Mouse (Mus musculus) kidney, postnatal 0 days (tissue): ENCODE data around the gene Dtl. TPM values are rescaled to one million over a fixed set of nuclear protein-coding genes. Genes with fewer than 3 reads are reported as not detected.
A peak's percentile ranks its signal among the peaks of the same experiment; 100 is the strongest.

Source experiments
- ATAC-seq: fragments of 200-750 bp; cut with Nextera tagmentation; replicated peaks from 2 replicates; pipeline ENCODE4 v1.8.0; 2017; ENCODE audit warnings: low read depth, moderate number of reproducible peaks, moderate TSS enrichment, moderate library complexity; ENCODE audit not compliant: low FRiP score
- DNase-seq: peaks from one replicate; pipeline ENCODE4 v3.0.0-alpha.2; 2016; ENCODE audit warnings: low spot score
- H3K27ac ChIP-seq: fragments of 300-500 bp; sonication (generic); 2 replicates; pipeline ENCODE4 v1.5.1; 2014; ENCODE audit warnings: mild to moderate bottlenecking
- H3K27me3 ChIP-seq: fragments of 300-500 bp; sonication (generic); 2 replicates; pipeline ENCODE4 v1.6.1; 2014; ENCODE audit warnings: low read length, mixed read lengths; ENCODE audit not compliant: insufficient read depth
- H3K36me3 ChIP-seq: fragments of 300-500 bp; sonication (generic); 2 replicates; pipeline ENCODE4 v1.6.1; 2014; ENCODE audit warnings: low read length, mixed read lengths; ENCODE audit not compliant: insufficient read depth
- H3K4me1 ChIP-seq: fragments of 300-500 bp; sonication (generic); replicated peaks from 2 replicates; pipeline ENCODE4 v1.6.1; 2014; ENCODE audit warnings: antibody characterized with exemption, low read length, mixed read lengths; ENCODE audit not compliant: insufficient read depth
- H3K4me2 ChIP-seq: fragments of 300-500 bp; sonication (generic); 2 replicates; pipeline ENCODE4 v1.6.1; 2014; ENCODE audit warnings: mild to moderate bottlenecking, low read length, moderate library complexity, mixed read lengths
- H3K4me3 ChIP-seq: fragments of 300-500 bp; sonication (generic); replicated peaks from 2 replicates; pipeline ENCODE4 v1.5.1; 2014; ENCODE audit warnings: low read depth, low read length
- H3K9ac ChIP-seq: fragments of 300-500 bp; sonication (generic); 2 replicates; pipeline ENCODE4 v1.6.1; 2014; ENCODE audit warnings: low read depth, low read length
- H3K9me3 ChIP-seq: fragments of 300-500 bp; sonication (generic); replicated peaks from 2 replicates; pipeline ENCODE4 v1.6.1; 2016; ENCODE audit warnings: low read length, inconsistent platforms, mixed read lengths
- CTCF ChIP-seq: IDR thresholded peaks from 2 replicates; pipeline ENCODE4 v1.5.1; 2016; ENCODE audit warnings: antibody characterized with exemption, low read depth, mild to moderate bottlenecking, moderate library complexity
- WGBS: fragments of 180-500 bp; shearing (Covaris S2); extraction: QIAGEN DNeasy Blood & Tissue Kit; methylation state at CpG from one replicate; pipeline ENCODE4 v1.1.7; 2014; 5-methylcytosine and 5-hydroxymethylcytosine counted together
- polyA plus RNA-seq: library from polyadenylated mRNA; unstranded; fragments of >200 nt; fragmentation: Nextera tagmentation; extraction: Ambion mirVana; gene quantifications from 2 replicates; pipeline ENCODE4 v1.2.1, GENCODE M21; 2015

Gene Dtl
- polyA plus RNA-seq, 1 experiment from 2014 or later, result 16.9 TPM

GRCm38 (mm10) chr1:191584483-191584882, 9.1 kb upstream of the Dtl start:
- H3K9me3 ChIP-seq, result no peaks in the 10 kb centered on the region
- H3K36me3 ChIP-seq, result peaks cover 31% of the 10 kb centered on the region
- no peak overlapping the region for H3K4me3 ChIP-seq
- peak; percentile 37; the same call in 1 of the 2 replicates for TF ChIP-seq CTCF
- DNase-seq (no peak), ATAC-seq (no peak)
- no peaks in the 10 kb centered on the region for H3K27me3 ChIP-seq
- no peaks in the 10 kb centered on the region for H3K4me1 ChIP-seq
- H3K9ac ChIP-seq, result no peak overlapping the region
- H3K4me2 ChIP-seq, result no peak overlapping the region
- 93% methylated on average over 4 of the region's 4 CpGs for WGBS
- no peak overlapping the region for H3K27ac ChIP-seq

GRCm38 (mm10) chr1:191583836-191584235, 8.5 kb upstream of the Dtl start:
- no peak for TF ChIP-seq CTCF
- Histone ChIP-seq H3K36me3 (peaks cover 31% of the 10 kb centered on the region), H3K4me2 (no peak overlapping the region)

GRCm38 (mm10) chr1:191581641-191582040, 6.3 kb upstream of the Dtl start:
- Histone ChIP-seq H3K4me1 (peaks cover 14% of the 10 kb centered on the region), H3K4me3 (no peak overlapping the region), H3K9ac (no peak overlapping the region), H3K9me3 (no peaks in the 10 kb centered on the region), H3K36me3 (peaks cover 20% of the 10 kb centered on the region), H3K27ac (no peak overlapping the region), H3K4me2 (no peak overlapping the region), H3K27me3 (no peaks in the 10 kb centered on the region)
- ATAC-seq (no peak), DNase-seq (no peak)
- no peak for TF ChIP-seq CTCF
- 86% methylated on average over 4 of the region's 4 CpGs for WGBS

More at GRCm38 (mm10) chr1:191583836-191584235, 8.5 kb upstream of the Dtl start:
- DNase-seq (no peak), ATAC-seq (no peak)
- no peak overlapping the region for H3K27ac ChIP-seq
- no peaks in the 10 kb centered on the region for H3K9me3 ChIP-seq
- WGBS, result 97% methylated on average over 4 of the region's 4 CpGs
- H3K9ac ChIP-seq, result no peak overlapping the region
- H3K4me1 ChIP-seq, result no peaks in the 10 kb centered on the region
- no peaks in the 10 kb centered on the region for H3K27me3 ChIP-seq
- no peak overlapping the region for H3K4me3 ChIP-seq

- H3K36me3 ChIP-seq, result peaks cover 16% of the 10 kb centered on the region
- H3K4me1 ChIP-seq, result peaks cover 14% of the 10 kb centered on the region
- no peaks in the 10 kb centered on the region for H3K27me3 ChIP-seq
- H3K27ac ChIP-seq, result no peak overlapping the region
- TF ChIP-seq CTCF, result no peak
- DNase-seq, result no peak
- no peak overlapping the region for H3K4me3 ChIP-seq
- H3K9ac ChIP-seq, result no peak overlapping the region
- H3K4me2 ChIP-seq, result no peak overlapping the region
- H3K9me3 ChIP-seq, result no peaks in the 10 kb centered on the region
- no peak for ATAC-seq
- WGBS, result 86% methylated on average over 3 of the region's 3 CpGs
Measured at GRCm38 (mm10) chr1:191579524-191579923, 4.2 kb upstream of the Dtl start.

GRCm38 (mm10) chr1:191574871-191575457, 380 bp downstream of the Dtl start:
- peak overlapping the region; percentile 95 for H3K27ac ChIP-seq
- peaks cover 14% of the 10 kb centered on the region for H3K4me1 ChIP-seq
- ATAC-seq (peak; percentile 30), DNase-seq (peak; percentile 86)
- peak overlapping the region; percentile 79 for H3K4me2 ChIP-seq
- H3K9ac ChIP-seq, result peak overlapping the region; percentile 82
- no peaks in the 10 kb centered on the region for H3K9me3 ChIP-seq
- H3K4me3 ChIP-seq, result peak overlapping the region; percentile 88
- H3K27me3 ChIP-seq, result no peaks in the 10 kb centered on the region
- no peaks in the 10 kb centered on the region for H3K36me3 ChIP-seq
- WGBS, result under 1% methylated on average over 52 of the region's 52 CpGs
- TF ChIP-seq CTCF, result no peak

GRCm38 (mm10) chr1:191573906-191574639, 1.3 kb downstream of the Dtl start:
- H3K4me2 ChIP-seq, result peak overlapping the region; percentile 79
- no peaks in the 10 kb centered on the region for H3K36me3 ChIP-seq
- H3K27me3 ChIP-seq, result no peaks in the 10 kb centered on the region
- H3K27ac ChIP-seq, result peak overlapping the region; percentile 95
- peak overlapping the region; percentile 82 for H3K9ac ChIP-seq
- H3K4me1 ChIP-seq, result peaks cover 14% of the 10 kb centered on the region
- peak overlapping the region; percentile 88 for H3K4me3 ChIP-seq
- no peak for TF ChIP-seq CTCF
- under 1% methylated on average over 13 of the region's 13 CpGs for WGBS
- ATAC-seq (no peak), DNase-seq (peak; percentile 33)
- no peaks in the 10 kb centered on the region for H3K9me3 ChIP-seq
